ENCODE assay signal across 21 mouse cellular contexts in genomic region chr12:10865294-10865693, GRCm38 (mm10).
DNase-seq lines count a peak whose midpoint lies in the region; ATAC-seq and TF ChIP-seq lines count a peak whose summit lies in the region.
"Had no signal": no experiment of that assay in that cellular context is flagged by ENCODE, and none has a peak within 500 bp of the region (broad histone marks: within the 10 kb centered on the region; RNA-seq: fewer than 3 reads in every experiment).

No protein-coding gene starts in this region.

- intact Hi-C loops in left cerebral cortex, adult 2 months (cut with DNase I), result loop anchor here (10.0 kb wide), 1 partner anchor 310 kb away; no protein-coding TSS in a partner anchor

- H3K36me3 ChIP-seq in kidney, embryonic 14.5 days (ENCODE audit: control insufficient read depth, insufficient read depth, low read length), result no peaks in the 10 kb centered on the region
- no peaks in the 10 kb centered on the region for H3K36me3 ChIP-seq in kidney, embryonic 16.5 days (ENCODE audit: insufficient read depth, low read length)
- H3K36me3 ChIP-seq: embryonic facial prominence, embryonic 13.5 days; embryonic facial prominence, embryonic 15.5 days; forebrain, embryonic 10.5 days; forebrain, embryonic 12.5 days had no signal

- no peak for DNase-seq in kidney, postnatal 14 days
- DNase-seq in kidney, adult 9 months, result no peak
- peak; percentile 29 for DNase-seq in mesoderm, embryonic 11.5 days (ENCODE audit: low read depth, low spot score)
- DNase-seq in left cerebral cortex, adult 2 months (ENCODE audit: extremely low spot score in 1 of 2, low spot score in 2 of 2), result no peak
- DNase-seq: adrenal gland, postnatal 10 days; adrenal gland, postnatal 25 days; cerebellum, adult 11 months; cerebellum, adult 18-20 months; cerebellum, adult 8-10 months; cerebellum, adult 9-11 months; cerebellum, postnatal 14 days; cerebellum, postnatal 36 days had no signal

- no peak for TF ChIP-seq CTCF in left cerebral cortex, adult 2 months (IDR thresholded peaks at IDR 0.05)

- no peaks in the 10 kb centered on the region for H3K27me3 ChIP-seq in kidney, embryonic 14.5 days (ENCODE audit: control insufficient read depth, insufficient read depth, low read length)
- no peaks in the 10 kb centered on the region for H3K27me3 ChIP-seq in kidney, embryonic 16.5 days (ENCODE audit: insufficient read depth, low read length)
- H3K27me3 ChIP-seq: embryonic facial prominence, embryonic 13.5 days; embryonic facial prominence, embryonic 15.5 days; forebrain, embryonic 12.5 days had no signal

- no peak overlapping the region for H3K27ac ChIP-seq in kidney, embryonic 14.5 days (ENCODE audit: low read depth, low read length)
- H3K27ac ChIP-seq in kidney, embryonic 16.5 days (ENCODE audit: low read length), result no peak overlapping the region
- H3K27ac ChIP-seq in left cerebral cortex, adult 2 months, result no peak overlapping the region
- H3K27ac ChIP-seq: embryonic facial prominence, embryonic 13.5 days; embryonic facial prominence, embryonic 15.5 days; forebrain, embryonic 10.5 days; forebrain, embryonic 12.5 days had no signal

- H3K4me2 ChIP-seq in kidney, embryonic 14.5 days (replicated peaks; ENCODE audit: low read depth, low read length), result no peak overlapping the region
- H3K4me2 ChIP-seq in kidney, embryonic 16.5 days (replicated peaks; ENCODE audit: low read depth, low read length), result no peak overlapping the region
- H3K4me2 ChIP-seq: embryonic facial prominence, embryonic 13.5 days; embryonic facial prominence, embryonic 15.5 days; forebrain, embryonic 12.5 days had no signal

- H3K9ac ChIP-seq in kidney, embryonic 14.5 days (ENCODE audit: low read depth, low read length), result no peak overlapping the region
- H3K9ac ChIP-seq in kidney, embryonic 16.5 days (replicated peaks; ENCODE audit: low read length), result no peak overlapping the region
- H3K9ac ChIP-seq: embryonic facial prominence, embryonic 13.5 days; embryonic facial prominence, embryonic 15.5 days; forebrain, embryonic 12.5 days had no signal

- WGBS in kidney, embryonic 14.5 days, result 12% methylated on average over 2 of the region's 2 CpGs
- 24% methylated on average over 2 of the region's 2 CpGs for WGBS in kidney, embryonic 16.5 days

- 0 out of 2 replicates have a peak, but pooled peaks cover 4% of the 10 kb centered on the region for H3K4me1 ChIP-seq in kidney, embryonic 14.5 days (ENCODE audit: control insufficient read depth, insufficient read depth, low read length)
- H3K4me1 ChIP-seq in kidney, embryonic 16.5 days (ENCODE audit: insufficient read depth, low read length), result no peaks in the 10 kb centered on the region
- H3K4me1 ChIP-seq: embryonic facial prominence, embryonic 13.5 days; embryonic facial prominence, embryonic 15.5 days; forebrain, embryonic 10.5 days had no signal

- H3K9me3 ChIP-seq in kidney, embryonic 14.5 days (ENCODE audit: control insufficient read depth, low read length), result no peaks in the 10 kb centered on the region
- H3K9me3 ChIP-seq in kidney, embryonic 16.5 days (ENCODE audit: low read length), result no peaks in the 10 kb centered on the region
- H3K9me3 ChIP-seq: embryonic facial prominence, embryonic 13.5 days; embryonic facial prominence, embryonic 15.5 days; forebrain, embryonic 10.5 days; forebrain, embryonic 12.5 days had no signal

- peak; percentile 88; the same call in 1 of the 2 replicates for ATAC-seq in kidney, embryonic 14.5 days (ENCODE audit: low FRiP score, low TSS enrichment)
- peak; percentile 72; the same call in 1 of the 2 replicates for ATAC-seq in kidney, embryonic 16.5 days (ENCODE audit: low FRiP score, low TSS enrichment)
- ATAC-seq: forebrain, embryonic 14.5 days; forebrain, embryonic 16.5 days had no signal

- H3K4me3 ChIP-seq in kidney, embryonic 14.5 days (ENCODE audit: low read length), result no peak overlapping the region
- H3K4me3 ChIP-seq in kidney, embryonic 16.5 days (ENCODE audit: low read length), result no peak overlapping the region
- H3K4me3 ChIP-seq in left cerebral cortex, adult 2 months, result no peak overlapping the region
- H3K4me3 ChIP-seq: embryonic facial prominence, embryonic 13.5 days; embryonic facial prominence, embryonic 15.5 days; erythroblast, embryonic 14.5 days; forebrain, embryonic 10.5 days; forebrain, embryonic 12.5 days had no signal
